In genomic region chr17:50136060-50136459, GRCm38 (mm10) we compare ENCODE assay signal across 9 mouse cellular contexts. TPM values are rescaled to one million over a fixed set of nuclear protein-coding genes. Genes with fewer than 3 reads are reported as not detected.
DNase-seq lines count a peak whose midpoint lies in the region; ATAC-seq lines count a peak whose summit lies in the region.
"Had no signal": no experiment of that assay in that cellular context is flagged by ENCODE, and none has a peak within 500 bp of the region (broad histone marks: within the 10 kb centered on the region; RNA-seq: fewer than 3 reads in every experiment).

No protein-coding gene starts in this region.

- no peak overlapping the region for H3K4me3 ChIP-seq in lung, embryonic 15.5 days
- H3K4me3 ChIP-seq: embryonic facial prominence, embryonic 13.5 days had no signal

- DNase-seq in cerebellum, postnatal 14 days = peak; percentile 25 to 38
- no peak for DNase-seq in cerebellum, adult 8-10 months
- peak; percentile 54 for DNase-seq in adrenal gland, postnatal 14 days
- DNase-seq in induced T-regulatory cell, adult 2 months (ENCODE audit: low read depth) = peak; percentile 82
- DNase-seq in thymus, adult 18-20 months = peak; percentile 48 to 71
- no peak for DNase-seq in right cerebral cortex, postnatal 10 days (ENCODE audit: low spot score in 2 of 2)
- no peak for DNase-seq in adipocyte (ENCODE audit: low spot score)

- no peaks in the 10 kb centered on the region for H3K27me3 ChIP-seq in lung, embryonic 15.5 days
- H3K27me3 ChIP-seq: embryonic facial prominence, embryonic 13.5 days had no signal

- WGBS in lung, embryonic 15.5 days = 40% methylated on average over 9 of the region's 9 CpGs

- no peaks in the 10 kb centered on the region for H3K36me3 ChIP-seq in lung, embryonic 15.5 days
- H3K36me3 ChIP-seq: embryonic facial prominence, embryonic 13.5 days had no signal

- peaks cover 16% of the 10 kb centered on the region for H3K4me1 ChIP-seq in lung, embryonic 15.5 days

- peak; percentile 55 for ATAC-seq in lung, embryonic 15.5 days (ENCODE audit: borderline replicate concordance, extremely low read depth, low FRiP score, low TSS enrichment)

- no peak overlapping the region for H3K4me2 ChIP-seq in lung, embryonic 15.5 days
- H3K4me2 ChIP-seq: embryonic facial prominence, embryonic 13.5 days had no signal

- H3K27ac ChIP-seq in lung, embryonic 15.5 days = peak overlapping the region; percentile 29; the same call in 1 of the 2 replicates
- H3K27ac ChIP-seq: embryonic facial prominence, embryonic 13.5 days had no signal

- H3K9me3 ChIP-seq in lung, embryonic 15.5 days = no peaks in the 10 kb centered on the region
- H3K9me3 ChIP-seq: embryonic facial prominence, embryonic 13.5 days had no signal

- no peak overlapping the region for H3K9ac ChIP-seq in lung, embryonic 15.5 days
- H3K9ac ChIP-seq: embryonic facial prominence, embryonic 13.5 days had no signal

RNA-seq across cellular contexts. Expression of gene Rftn1, which starts 54.4 kb away (rescaled TPM):
- total RNA-seq in adrenal gland, postnatal 14 days (2021) = 17.6 and 24.0 TPM in 2 replicates
- 18.3 and 18.4 TPM in 2 replicates for polyA plus RNA-seq in lung, embryonic 15.5 days (2015; fragmentation: Nextera tagmentation; extraction: Ambion mirVana)

Comparison
In these comparisons a context has a peak if more than half of its experiments do, and no peak if none do; other contexts are left out.
1. DNase-seq: peak in cerebellum, postnatal 14 days (2 of 2), adrenal gland, postnatal 14 days (single experiment), induced T-regulatory cell, adult 2 months (single experiment) and thymus, adult 18-20 months (2 of 2); none in cerebellum, adult 8-10 months (single experiment), right cerebral cortex, postnatal 10 days (0 of 2) and adipocyte (single experiment).